Mouse (Mus musculus): ENCODE measurements around the gene Cox6b2.

The Cox6b2 gene

DNA sequence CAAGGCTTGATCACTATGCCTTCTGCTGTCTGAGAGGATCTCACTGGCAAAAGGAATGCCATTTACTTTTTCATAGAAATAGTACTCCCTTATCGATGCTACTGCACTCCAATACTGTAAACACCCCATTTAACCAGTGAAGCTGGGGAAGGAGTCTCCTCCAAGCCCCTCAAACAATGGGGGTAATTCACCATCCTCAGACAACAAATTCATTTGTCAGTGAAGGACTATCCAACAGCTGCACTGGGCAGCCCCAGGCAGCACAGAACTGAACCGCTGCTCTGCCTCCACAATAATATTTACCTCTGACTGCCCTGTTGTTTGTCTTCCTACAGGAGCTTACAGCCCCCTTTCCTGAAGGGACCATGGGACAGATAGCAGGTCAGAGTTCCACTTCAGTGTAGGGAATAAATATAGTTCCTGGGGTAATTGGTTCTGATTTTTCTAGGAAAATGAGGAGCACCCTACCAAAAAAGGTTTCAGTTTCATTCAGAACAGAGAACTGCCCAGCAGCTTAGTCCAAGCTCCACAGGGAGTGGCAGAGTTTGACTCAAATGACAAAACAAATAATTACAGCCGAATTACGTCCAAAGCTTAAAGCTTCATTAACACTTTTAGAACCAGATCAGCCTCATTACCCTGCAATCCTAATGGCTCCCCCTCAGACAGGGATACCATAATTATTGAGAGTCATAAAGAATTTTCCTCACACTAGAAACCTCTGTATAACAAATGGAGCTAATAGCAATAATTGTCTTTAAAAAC lies 12.2 kb upstream of the Cox6b2 start:
- in situ Hi-C loops (cut with MboI): no loop called here

DNA sequence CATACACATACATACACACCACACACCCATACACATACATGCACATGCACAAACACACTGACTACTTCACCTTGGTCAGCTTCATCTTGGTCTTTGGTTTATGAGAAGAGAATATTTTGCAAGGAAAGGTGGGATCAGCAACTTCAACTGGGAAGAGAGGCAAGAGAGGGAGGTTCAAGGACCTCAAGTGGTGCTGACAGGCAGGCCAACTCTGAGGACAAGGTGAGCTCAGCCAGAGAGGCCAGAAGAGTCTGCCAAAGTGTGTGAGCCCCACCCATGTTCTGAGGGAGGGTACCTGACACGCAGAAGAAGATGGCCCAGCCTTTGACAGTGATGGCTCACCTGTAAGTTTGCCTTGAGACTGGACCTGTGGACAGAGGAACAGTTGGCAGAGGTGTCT lies 6.8 kb upstream of the Cox6b2 start:
- in situ Hi-C loops (cut with MboI): no loop called here

DNA sequence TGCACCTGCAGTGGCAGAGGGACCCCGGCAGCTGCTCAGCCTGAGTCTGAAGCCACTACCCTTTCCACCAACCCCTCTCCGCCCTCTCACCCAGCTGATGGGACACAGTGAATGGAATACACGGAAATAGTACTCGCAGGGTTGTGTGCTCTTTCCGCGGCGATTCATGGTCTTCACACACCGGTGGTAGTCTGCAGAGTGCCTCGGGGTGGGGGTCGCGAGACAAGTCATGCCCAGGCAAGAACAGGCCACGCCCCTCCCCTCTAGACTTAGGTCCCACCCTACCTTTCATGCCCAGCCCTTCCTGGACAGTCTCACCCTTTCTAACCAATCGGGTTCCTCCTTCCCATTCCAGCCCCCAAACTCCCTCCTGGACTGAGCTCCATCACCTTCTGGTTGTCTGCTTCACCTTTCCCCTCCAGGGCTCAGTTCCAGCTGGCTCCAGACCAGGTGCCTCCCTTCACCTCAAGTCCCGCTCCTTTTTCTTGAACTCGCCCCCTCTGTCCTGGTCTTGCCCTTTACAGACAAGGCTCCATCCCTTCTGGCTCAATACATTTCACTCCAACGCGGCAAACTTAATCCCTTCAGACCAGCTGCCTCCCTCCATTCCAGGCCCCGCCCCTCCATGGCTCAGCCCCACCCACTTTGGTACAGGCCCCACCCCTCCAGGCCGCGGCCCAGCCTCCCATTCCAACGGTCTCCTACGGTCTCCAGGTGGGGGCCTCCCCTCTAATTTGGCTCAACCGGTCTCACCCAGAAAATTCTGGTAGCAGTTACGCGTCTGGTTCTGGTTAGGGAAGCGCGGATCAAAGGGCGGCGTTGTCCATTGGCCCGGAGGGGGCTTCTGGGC lies 698 bp downstream of the Cox6b2 start:
- in situ Hi-C loops (cut with MboI): no loop called here

DNA sequence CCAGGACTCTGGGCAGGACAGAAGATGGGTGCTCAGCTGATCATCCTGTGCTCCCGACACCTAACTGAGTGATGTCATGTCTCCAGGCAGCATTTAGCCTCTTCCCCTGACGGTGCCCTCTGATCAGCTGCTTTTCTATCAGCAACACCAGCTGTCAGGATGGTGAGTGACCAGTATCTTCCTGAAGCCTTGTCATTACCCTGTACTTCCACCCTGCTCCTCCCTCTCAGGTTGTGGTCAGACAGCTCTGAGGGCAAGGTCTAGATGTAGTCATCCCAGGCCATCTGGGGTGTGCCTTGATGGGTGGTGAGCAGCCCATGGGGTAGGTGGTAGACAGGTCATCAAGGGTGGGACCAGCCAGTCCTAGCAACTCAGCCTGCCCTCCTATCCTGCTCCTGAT lies 3.7 kb downstream of the Cox6b2 start:
- in situ Hi-C loops (cut with MboI): no loop called here

DNA sequence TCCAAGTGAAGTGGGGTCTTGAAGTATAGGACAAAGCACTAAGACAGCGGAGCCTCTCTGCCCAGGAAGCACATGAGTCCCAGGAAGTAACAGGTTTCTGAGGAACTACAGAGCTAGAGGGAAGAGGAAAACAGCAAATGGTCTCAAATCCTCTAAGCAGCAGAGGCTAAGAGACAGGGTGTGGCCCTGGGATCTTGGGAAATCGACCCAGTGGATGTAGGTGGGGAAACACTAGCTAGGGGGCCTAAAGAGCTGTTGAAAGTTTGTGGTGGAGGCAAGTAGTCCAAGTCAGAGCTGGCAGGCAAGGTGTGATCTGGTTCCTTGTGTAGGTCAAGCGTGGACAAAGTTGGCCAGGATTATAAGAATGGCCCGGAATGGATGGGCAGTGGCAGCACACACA lies 4.6 kb downstream of the Cox6b2 start:
- in situ Hi-C loops (cut with MboI): no loop called here

DNA sequence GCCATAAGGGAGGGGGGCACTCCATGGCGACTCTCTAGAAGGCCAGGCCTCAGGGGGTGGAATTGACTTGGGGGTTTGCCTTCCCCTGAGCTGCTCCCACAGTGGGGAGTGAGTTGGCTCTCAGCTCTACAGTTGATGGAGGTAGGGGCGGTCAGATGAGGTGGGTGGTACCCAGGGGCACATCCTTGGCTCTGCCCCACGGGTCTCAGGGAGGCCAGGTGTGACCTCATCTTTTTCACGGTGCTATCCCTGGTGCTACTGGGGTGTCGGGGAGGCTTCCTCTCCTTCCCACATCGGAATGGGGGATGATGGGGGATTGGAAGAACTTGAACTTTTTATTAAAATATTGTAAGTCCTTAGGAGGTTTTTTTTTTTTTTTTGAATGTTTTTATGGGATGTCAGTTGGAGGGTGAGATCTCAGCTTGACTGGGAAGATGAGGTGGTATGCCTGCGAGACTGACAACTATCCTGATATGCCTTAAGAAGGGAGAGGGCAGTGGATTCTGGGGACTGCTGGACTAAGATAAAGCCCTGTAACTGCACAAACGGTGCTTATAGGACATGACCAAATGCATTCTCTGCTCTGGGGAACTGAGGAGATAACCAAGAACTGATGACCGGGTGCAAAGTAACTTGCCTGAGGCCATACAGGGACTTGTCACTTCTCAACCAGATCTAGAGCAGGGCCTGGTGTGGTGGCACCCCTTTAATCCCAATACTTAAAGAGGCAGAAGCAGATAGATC lies 5.6 kb downstream of the Cox6b2 start:
- in situ Hi-C loops (cut with MboI): no loop called here

DNA sequence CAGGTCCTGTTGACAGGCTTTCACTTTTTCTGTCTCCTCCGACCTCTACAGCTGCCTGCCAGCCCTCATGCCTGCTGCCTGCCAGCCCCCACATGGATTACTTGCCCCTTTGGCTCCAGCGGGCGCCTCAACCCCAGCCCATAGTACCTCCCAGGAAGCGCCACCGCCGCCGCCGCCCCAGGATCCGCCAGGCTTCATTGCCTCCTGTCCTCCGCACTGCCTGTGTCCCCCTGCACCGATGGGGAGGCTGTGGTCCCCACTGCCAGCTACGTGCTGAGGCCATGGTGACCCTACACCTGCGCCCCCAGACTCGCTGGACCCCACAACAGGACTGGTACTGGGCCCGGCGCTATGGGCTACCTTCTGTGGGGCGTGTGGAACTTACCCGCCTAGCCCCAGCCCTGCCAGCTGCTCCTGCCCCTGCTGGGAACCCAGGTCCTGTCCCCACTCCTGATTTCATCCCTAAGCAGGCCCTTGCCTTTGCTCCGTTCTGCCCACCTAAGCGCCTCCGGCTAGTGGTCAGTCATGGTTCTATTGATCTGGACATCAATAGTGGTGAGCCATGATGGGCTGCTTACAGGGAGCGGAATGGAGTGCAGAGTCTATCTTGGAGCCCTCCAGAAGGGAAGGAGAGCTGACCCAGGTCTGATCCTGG lies 6.4 kb downstream of the Cox6b2 start:
- in situ Hi-C loops (cut with MboI): no loop called here

DNA sequence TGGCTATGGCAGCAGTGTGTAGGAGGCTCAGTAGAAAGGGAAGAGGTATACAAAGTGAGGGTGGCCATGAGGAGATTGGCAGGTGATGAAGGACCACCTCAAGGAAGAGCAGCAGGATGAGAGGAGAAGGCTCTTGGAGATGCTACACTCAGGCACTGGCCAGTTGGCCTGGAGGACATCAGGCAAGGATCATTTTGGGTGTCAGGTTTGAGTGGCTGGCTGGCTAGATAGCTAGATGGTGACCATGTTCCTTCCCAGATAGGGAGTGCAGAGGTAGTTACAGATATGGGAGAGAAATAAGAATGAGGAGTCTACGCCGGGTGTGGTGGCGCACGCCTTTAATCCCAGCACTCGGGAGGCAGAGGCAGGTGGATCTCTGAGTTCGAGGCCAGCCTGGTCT lies 8.0 kb downstream of the Cox6b2 start:
- in situ Hi-C loops (cut with MboI): no loop called here

DNA sequence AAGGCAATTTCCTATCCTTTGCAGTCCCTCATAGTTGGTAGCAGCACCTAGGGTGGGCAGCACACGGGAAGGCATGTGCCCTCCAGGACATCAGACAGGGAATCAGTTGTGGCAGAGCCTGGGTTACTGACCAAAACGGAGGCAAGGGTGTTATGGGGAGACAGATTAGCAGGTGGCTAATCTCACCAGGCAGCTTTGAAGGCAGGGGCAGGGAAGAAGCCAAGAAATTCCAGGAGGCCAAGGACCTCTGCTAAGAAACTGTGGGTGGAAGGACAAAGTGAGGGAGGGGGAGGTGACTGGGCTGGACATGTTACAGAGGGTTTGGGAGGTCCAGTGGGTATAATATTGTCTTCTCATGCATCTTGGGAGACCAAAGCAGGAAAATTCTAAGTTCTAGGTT lies 9.5 kb downstream of the Cox6b2 start:
- in situ Hi-C loops (cut with MboI): no loop called here

DNA sequence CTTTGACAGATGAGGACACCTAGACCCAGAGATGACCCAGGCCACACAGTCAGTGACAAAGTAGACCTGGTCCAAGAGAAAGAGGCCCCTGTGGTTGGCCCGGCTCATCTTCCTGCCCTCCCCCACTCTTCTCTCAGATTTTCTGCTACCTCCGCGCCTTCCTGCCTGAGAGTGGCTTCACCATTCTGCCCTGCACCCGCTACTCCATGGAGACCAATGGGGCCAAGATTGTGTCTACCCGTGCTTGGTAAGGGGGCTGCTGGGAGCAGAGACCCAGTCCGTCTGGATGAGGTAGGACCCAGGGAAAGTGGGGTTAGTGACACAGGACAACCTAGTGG lies 10.4 kb downstream of the Cox6b2 start:
- in situ Hi-C loops (cut with MboI): no loop called here

DNA sequence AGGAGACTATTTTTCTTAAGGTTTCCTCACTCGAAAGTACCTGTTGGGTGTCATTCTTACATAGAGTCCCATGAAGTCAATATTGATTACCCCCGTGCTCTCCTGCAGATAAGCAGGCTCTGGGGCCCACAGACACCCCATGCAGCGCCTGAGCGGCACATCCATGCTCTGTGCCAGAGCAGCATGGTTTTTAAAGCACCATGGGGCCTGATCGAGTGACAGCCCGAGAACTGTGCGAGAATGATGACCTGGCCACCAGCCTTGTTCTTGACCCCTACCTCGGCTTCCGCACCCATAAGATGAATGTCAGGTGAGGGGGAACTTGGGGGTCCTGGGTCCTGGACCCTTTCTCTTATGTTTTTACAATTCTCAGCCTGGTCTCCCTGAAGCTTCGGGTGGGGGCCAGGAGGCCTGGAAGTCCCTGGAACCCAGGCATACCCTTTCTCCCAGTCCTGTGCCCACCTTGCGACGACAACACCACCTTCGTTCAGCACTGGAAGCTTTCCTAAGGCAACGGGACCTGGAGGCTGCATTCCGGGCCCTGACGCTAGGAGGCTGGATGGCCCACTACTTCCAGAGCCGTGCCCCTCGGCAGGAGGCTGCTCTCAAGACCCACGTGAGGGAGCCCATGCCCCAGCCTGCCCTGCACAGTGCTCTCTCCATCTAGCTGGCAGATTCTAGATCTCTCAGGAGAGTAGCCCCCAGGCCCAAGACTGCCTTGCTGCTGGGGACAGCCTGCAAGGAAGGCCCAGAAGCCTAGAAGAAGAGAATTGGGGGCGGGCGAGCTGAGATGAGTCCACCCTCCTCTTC lies 11.0 kb downstream of the Cox6b2 start:
- in situ Hi-C loops (cut with MboI): no loop called here

DNA sequence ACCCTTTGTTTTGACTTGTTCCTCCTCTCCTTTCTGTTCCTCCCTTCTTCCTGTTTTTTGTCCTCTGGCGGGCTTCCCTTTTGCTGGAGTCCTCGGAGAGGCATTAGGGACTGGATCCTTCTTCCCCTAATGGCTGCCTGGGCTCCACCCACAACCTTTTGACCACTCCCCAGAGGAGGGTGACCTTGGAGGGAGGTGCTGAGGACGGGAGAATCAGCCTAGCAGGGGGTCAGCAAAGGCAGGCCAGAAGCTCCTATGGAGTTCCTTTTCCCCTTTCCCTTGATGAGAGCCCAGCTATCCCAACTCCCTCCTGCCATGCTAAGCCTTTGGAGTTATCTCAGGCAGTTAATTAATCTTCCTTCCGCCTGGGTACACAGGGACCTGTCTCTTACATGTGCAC lies 11.7 kb downstream of the Cox6b2 start:
- in situ Hi-C loops (cut with MboI): no loop called here

DNA sequence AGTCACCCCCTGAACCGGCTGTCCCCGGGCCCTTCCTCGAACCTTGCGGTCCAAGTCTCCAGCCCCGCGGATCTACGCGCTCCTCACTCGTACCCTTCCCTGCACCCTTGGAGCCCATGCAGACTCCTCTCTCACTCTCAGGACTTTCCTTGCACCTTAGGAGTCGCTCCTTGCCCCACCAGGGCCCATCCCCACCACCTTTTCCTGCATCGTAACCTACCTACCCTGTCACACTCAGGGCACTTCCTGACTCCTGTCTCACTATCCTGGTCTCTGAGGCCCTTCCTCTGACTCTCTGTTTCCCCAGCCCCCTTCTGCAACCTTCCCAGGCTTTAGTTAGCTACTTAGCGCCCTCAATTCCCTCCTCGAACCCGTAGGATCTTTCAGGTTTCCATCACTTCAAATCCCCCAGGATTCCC lies 12.6 kb downstream of the Cox6b2 start:
- in situ Hi-C loops (cut with MboI): no loop called here

DNA sequence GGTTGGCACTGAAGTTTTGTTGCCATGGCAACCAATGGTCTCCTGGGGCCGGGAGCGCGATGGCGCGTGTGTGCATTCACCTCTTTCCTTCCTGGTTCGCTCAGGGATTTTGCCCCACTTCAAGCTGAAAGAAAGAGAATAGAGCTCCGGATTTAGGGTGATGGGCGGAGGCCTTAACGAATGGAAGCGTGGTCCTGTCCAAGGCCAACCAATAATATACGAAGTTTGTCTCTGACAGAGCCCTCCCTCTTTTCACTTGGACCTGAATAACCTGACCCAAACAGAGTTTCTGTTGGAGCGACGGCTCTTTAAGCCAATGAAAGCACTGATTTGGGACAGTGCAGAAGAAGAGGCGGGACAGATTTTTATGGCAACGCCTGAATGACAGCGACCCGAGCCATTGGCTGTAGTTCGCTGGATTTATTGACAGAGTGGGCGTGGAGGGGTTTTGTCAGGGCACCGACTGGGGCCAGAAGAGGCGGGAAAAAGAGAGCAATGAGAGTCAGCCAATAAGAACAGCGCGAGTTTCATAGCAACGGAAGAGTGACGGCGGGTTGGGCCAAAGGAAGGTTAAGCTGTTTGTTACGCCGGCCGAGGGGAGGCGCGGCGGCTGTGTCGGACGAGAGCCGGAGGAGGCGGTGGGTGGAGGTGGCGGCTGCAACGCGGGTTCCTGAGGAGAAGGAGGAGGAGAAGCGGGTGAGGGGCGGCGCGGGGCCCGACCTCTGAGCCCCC lies 13.2 kb downstream of the Cox6b2 start, which contains the start of gene Kmt5c:
TSS of gene Kmt5c (plus strand) at position 572 of the 732 bp plus-strand sequence.
- in situ Hi-C loops (cut with MboI): no loop called here

DNA sequence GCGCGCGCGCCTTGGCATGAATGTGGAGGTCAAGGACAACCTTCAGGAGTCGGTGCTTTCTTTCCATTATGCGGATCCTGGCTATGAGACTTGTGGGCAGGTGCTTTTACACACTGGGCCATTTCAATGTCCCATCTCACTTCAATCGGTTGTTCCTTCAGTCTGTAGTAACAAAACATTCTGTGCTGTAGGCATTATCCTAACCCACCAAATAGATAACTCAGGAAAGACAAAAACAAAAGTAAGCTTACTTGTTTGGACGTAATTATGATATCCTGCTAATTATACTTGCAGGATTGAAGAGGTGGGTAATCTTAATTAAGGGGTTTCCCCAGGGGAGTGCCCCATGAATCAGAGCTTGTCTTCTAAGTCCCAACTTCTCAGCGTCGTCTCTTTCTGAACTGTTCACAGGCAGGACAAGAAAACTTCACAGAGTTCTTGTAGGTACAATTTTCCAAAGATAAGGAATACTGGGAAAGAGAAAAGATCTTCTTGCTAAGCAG lies 13.8 kb downstream of the Cox6b2 start:
- in situ Hi-C loops (cut with MboI): no loop called here

DNA sequence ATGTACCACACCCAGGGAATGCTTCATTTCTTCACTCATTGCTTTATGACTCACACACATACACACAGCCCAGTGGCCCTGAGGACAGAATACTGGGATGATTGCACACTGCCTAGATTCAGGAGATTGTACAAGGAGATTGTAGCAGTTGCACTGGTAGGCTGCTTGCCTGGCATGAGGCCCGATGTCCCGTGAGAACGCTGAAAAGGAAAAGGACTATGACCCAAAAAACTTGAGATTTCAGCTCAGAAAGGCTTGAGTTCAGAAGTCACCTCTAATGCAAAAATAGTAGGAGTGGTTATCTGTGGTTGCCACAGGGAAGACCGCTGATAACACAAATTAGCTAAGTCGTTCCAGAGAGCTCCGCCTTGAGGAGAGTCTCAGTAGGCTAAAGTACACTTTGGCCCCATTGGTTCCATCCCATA lies 19.9 kb downstream of the Cox6b2 start:
- in situ Hi-C loops (cut with MboI): no loop called here

DNA sequence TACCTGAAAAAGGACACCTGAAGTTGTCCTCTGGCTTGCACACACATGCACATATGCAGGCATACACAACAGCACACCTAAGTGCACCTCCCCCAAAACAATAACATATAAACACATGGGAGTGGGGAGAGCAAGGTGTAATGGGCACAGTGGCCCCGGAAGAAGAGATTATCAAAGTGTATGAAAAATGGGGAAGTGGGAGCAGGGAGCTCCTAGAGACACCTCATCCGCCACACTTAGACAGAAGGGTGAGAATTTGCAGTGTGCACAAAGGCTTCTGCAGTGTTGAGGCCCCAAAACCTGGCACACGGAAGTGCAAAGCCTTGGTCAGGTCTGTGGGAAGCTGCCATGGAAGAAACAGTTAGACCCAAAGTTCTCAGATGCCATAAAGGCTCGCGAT lies 21.8 kb downstream of the Cox6b2 start:
- in situ Hi-C loops (cut with MboI): no loop called here

DNA sequence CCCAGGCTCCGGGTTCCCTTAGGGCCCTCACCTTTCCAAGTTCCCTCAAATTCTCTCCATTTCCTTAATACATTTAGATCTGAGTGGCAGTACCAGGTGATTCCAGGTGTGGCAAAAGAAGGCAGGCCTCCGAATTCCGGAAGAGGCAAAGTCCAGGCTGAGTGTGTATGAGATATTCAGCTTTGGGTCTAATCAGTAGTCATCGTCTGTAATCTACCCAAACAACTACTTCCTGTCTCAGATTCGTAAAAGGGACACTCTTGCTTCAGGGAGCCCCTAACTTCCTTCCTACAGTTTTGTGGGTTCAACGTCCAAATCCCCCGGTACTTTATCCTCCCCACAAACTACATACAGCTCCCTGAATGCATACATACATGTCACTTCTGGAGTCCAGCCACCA lies 27.7 kb downstream of the Cox6b2 start, which contains the start of gene Tmem150b:
TSS of gene Tmem150b (minus strand) at position 81 of the 400 bp plus-strand sequence.
- in situ Hi-C loops (cut with MboI): no loop called here

DNA sequence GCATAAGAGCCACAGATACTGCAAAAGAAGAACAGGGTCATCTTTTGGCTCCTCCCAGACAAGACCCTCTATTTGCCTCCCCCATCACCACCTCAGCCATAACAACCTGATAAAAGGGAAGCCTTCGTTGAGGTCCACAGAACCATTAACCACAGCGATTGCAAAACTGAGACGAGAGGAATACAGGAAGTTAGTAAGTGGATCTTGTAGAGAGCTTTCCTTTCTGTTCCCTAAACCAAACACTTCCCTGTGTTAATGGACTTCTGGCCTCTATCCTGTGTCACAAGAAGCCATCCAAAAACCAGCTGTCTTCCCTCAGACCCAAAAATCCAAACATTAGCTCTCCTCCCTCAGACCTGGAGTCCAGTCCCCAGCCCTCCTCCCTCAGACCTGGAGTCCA lies 28.5 kb downstream of the Cox6b2 start:
- in situ Hi-C loops (cut with MboI): no loop called here

DNA sequence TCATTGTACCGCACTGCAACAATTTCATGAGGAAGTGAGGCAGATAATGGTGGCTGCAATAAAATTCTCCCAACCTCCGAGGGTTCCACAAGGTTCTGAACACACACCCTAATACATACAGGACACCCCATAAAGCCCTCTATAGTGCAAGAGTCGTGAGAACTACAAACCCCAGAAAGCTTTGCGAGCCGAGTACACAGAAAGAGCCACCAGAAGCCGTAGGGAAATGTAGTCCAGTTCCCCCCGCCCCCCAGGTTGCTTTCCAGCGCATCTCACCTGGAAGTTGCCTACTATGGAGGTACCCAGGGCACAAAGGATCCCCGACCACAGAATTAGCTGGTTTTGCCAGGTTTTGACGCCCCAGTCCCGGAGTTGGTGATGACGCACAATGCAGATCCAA lies 29.4 kb downstream of the Cox6b2 start:
- in situ Hi-C loops (cut with MboI): no loop called here
